Mouse (Mus musculus): Measurements from ENCODE around the gene Nt5dc2. TPM values are rescaled to one million over a fixed set of nuclear protein-coding genes. Genes with fewer than 3 reads are reported as not detected.

Nt5dc2 gene
- polyA plus RNA-seq, 1 experiment from 2014 or later = 455 TPM

DNA sequence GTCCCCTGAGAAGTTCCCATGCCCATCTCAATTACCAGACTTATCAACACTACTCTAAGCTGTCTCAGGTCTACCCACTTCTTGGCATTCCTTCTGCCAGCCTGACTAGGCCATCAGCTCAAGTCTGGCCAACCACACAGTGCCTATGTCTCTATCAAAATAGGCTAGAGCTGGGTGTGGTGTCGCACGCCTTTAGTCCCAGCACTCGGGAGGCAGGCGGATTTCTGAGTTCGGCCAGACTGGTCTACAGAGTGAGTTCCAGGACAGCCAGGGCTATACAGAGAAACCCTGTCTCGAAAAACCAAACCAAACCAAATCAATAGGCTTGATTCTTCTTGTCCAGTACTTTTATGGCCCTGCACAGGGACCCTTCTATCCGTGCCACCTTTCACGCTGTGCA is 4.0 kb upstream of the Nt5dc2 start:
- no peak for ATAC-seq (ENCODE audit: insufficient number of reproducible peaks, insufficient read depth, low FRiP score, low TSS enrichment)
- 94% methylated on average over 8 of the region's 8 CpGs for WGBS

DNA sequence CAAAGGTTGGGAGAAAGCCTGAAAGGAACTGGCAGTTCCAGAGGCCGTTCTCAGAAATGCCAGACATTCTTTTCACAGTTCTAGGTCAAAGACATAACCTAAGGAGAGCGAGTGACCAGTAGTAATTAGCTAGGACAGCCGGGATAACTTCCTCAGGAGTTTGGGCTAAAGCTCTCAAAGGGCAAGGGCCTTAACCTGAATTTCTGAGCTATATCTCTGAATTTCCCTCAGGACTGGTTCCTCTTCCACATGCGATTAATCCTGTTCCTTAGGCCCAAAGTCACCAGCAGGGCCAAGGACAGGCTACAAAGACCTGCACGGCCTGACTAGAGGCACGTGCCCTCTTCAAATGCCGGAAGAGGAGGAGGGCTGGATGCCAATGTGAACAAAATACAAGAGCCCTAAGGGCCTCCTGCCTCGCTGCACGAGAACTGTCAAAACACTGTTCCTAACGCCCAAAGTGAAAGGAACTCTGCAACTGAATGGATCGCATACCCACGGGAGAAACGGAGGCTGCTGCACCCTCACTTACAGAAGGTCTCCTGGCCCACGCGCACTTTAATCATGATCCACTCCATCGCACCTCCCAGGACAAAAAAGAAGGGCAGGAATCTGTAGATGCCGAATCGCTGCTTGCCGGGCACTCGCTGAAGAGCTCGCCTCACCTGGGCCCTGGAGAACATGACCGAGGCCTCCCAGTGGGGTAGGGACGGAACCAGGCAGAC is 2.6 kb upstream of the Nt5dc2 start:
- Histone ChIP-seq H3K4me2 (replicated peaks) (peak overlapping the region; percentile 91), H3K4me3 (peak overlapping the region; percentile 70), H3K27ac (peak overlapping the region; percentile 73), H3K9me3 (no peaks in the 10 kb centered on the region), H3K27me3 (no peaks in the 10 kb centered on the region), H3K4me1 (peaks cover 52% of the 10 kb centered on the region), H3K36me3 (peaks cover 6% of the 10 kb centered on the region; the same call in 1 of the 2 replicates), H3K9ac (peak overlapping the region; percentile 68)
- 2% methylated on average over 23 of the region's 23 CpGs for WGBS
- ATAC-seq (ENCODE audit: insufficient number of reproducible peaks, insufficient read depth, low FRiP score, low TSS enrichment) = no peak

More for the DNA sequence above, 4.0 kb upstream of the Nt5dc2 start:
- Histone ChIP-seq H3K27ac (no peak overlapping the region), H3K27me3 (no peaks in the 10 kb centered on the region), H3K36me3 (peaks cover 11% of the 10 kb centered on the region; the same call in 1 of the 2 replicates), H3K9ac (no peak overlapping the region), H3K4me3 (no peak overlapping the region), H3K4me1 (peaks cover 37% of the 10 kb centered on the region), H3K4me2 (replicated peaks) (peak overlapping the region; percentile 30), H3K9me3 (no peaks in the 10 kb centered on the region)

DNA sequence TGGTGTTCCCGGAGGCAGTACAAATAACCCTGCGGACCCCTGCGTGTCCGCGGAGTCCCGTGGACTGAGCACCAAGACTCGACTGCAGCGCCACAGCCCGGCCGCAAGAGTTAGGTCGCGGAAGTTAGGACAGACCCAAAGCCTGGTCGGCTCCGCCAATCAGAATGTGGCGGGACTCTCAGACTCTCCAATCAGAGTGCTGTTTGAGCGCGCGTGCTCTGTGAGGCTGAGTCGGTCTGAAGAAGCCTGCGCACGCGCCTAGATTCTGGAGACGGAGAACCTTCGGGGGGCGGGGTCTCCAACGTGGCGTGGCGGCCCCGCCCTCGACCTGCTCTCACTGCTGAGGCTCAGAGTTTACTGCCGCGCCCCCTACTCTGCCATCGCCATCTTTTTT is 2.0 kb upstream of the Nt5dc2 start, which contains the start of gene Smim4:
Gene Smim4, minus strand, starts transcription at position 131 of the 394 bp plus-strand sequence.
- peak; percentile 93 for ATAC-seq (ENCODE audit: insufficient number of reproducible peaks, insufficient read depth, low FRiP score, low TSS enrichment)
- peak within 1 kb of the TSS; percentile 68 for H3K9ac ChIP-seq
- H3K4me1 ChIP-seq = peaks cover 57% of the 10 kb centered on the region
- H3K27me3 ChIP-seq = no peaks in the 10 kb centered on the region
- WGBS = under 1% methylated on average over 33 of the region's 33 CpGs
- H3K4me2 ChIP-seq (replicated peaks) = peak within 1 kb of the TSS; percentile 91
- H3K9me3 ChIP-seq = no peaks in the 10 kb centered on the region
- peak within 1 kb of the TSS; percentile 84 for H3K27ac ChIP-seq
- peak within 1 kb of the TSS; percentile 70 for H3K4me3 ChIP-seq
- H3K36me3 ChIP-seq = peaks cover 5% of the 10 kb centered on the region; the same call in 1 of the 2 replicates

DNA sequence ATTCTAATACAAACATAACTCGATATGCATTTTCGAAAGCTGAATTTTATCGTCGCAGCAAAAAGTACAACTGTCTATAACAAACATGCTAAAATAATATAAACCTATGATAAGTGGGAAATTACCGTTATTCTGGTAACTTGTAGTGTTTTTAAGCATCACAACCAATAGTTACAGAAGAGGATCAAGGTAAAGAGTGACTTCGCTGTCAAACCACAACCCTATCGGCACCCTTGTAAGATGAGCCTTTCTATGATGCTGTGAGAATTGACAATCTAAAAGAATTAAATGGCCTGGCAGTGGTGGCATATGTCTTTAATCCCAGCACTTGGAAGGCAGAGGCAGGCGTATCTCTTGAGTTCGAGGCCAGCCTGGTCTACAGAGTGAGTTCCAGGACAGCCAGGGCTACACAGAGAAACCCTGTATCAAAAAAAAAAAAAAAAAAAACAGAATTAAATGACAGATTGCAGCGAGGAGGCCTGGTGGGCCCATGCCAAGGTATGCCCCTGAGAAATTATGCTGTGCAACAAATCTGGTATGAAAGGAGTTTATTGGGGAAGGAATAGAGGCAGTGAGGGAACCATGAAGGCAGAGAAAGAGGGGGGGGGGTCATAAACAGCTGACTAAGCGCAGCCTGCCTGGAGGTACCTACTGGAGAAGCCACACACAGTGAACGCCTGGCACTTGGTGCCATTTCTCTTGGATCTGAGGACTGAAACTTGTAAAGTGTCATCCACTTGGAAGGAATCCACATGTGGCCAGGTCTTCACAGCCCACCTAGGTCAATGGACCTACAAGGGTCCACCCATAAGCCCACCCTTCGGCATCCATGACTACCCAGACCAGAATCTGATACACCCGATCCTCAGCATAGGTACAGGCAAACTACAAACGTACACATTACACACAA is 1.3 kb upstream of the Nt5dc2 start:
- 66% methylated on average over 15 of the region's 15 CpGs for WGBS
- Histone ChIP-seq H3K27ac (peak overlapping the region; percentile 84), H3K9me3 (no peaks in the 10 kb centered on the region), H3K4me3 (peak overlapping the region; percentile 70), H3K27me3 (no peaks in the 10 kb centered on the region), H3K9ac (no peak overlapping the region), H3K4me1 (peaks cover 62% of the 10 kb centered on the region), H3K36me3 (peaks cover 8% of the 10 kb centered on the region; the same call in 1 of the 2 replicates), H3K4me2 (replicated peaks) (peak overlapping the region; percentile 91)
- no peak for ATAC-seq (ENCODE audit: insufficient number of reproducible peaks, insufficient read depth, low FRiP score, low TSS enrichment)

DNA sequence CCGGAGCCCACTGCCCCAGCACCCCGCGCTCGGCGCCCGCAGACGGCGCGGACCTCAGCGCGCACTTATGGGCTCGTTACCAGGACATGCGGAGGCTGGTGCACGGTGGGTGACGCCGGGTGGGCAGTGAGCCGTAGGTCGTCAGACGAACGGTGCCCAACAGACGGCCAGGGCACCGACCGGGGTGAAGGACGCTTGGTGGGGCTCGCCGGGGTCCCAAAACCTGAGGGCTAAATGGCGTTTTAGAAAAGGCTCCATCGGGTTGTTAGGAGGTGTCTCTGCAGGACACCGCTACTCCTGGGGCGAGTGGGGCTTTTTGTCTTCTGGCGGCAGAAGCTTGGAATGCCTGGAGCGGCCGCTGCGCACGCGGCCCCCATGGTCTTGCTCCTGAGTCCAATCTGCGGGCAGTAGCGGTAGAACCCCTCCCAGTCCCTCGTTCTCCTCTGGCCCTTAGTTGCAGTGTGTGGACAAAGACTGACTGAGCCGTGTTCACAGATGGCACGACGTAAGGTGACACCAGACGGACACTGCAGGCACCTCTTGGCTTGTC is 494 bp downstream of the Nt5dc2 start:
- H3K36me3 ChIP-seq = peaks cover 26% of the 10 kb centered on the region
- H3K27ac ChIP-seq = peak overlapping the region; percentile 84
- H3K4me3 ChIP-seq = peak overlapping the region; percentile 99
- H3K9me3 ChIP-seq = no peaks in the 10 kb centered on the region
- H3K4me2 ChIP-seq (replicated peaks) = peak overlapping the region; percentile 84
- H3K27me3 ChIP-seq = no peaks in the 10 kb centered on the region
- peaks cover 47% of the 10 kb centered on the region for H3K4me1 ChIP-seq
- ATAC-seq (ENCODE audit: insufficient number of reproducible peaks, insufficient read depth, low FRiP score, low TSS enrichment) = peak; percentile 11
- WGBS = under 1% methylated on average over 36 of the region's 43 CpGs
- peak overlapping the region; percentile 94 for H3K9ac ChIP-seq

DNA sequence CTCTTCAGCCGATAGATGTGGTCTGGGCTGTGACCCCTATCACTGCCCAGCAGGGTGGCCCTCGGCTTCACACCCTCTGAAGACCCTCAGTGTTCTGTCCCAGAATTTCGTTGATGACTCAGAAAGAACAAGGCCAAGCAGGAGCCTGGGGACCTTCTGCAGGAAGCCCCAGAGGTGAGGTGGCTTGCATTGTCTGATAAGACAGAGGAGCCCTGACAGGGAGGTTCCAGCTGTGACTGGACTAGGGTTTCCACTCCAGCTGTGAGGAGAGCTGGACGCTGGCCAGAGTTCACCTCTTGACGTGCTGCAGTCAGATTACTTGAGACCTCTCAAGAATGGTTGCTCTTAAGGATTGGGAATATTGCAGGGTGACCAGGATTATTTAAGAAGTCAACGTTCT is 1.2 kb downstream of the Nt5dc2 start:
- peak overlapping the region; percentile 99 for H3K4me3 ChIP-seq
- no peaks in the 10 kb centered on the region for H3K27me3 ChIP-seq
- H3K9me3 ChIP-seq = no peaks in the 10 kb centered on the region
- H3K4me2 ChIP-seq (replicated peaks) = peak overlapping the region; percentile 84
- 0 out of 2 replicates have a peak overlapping the region, but pooled peaks have one; percentile 84 for H3K27ac ChIP-seq
- 8% methylated on average over 6 of the region's 6 CpGs for WGBS
- no peak for ATAC-seq (ENCODE audit: insufficient number of reproducible peaks, insufficient read depth, low FRiP score, low TSS enrichment)
- peaks cover 33% of the 10 kb centered on the region for H3K36me3 ChIP-seq
- H3K9ac ChIP-seq = peak overlapping the region; percentile 94
- H3K4me1 ChIP-seq = peaks cover 44% of the 10 kb centered on the region

DNA sequence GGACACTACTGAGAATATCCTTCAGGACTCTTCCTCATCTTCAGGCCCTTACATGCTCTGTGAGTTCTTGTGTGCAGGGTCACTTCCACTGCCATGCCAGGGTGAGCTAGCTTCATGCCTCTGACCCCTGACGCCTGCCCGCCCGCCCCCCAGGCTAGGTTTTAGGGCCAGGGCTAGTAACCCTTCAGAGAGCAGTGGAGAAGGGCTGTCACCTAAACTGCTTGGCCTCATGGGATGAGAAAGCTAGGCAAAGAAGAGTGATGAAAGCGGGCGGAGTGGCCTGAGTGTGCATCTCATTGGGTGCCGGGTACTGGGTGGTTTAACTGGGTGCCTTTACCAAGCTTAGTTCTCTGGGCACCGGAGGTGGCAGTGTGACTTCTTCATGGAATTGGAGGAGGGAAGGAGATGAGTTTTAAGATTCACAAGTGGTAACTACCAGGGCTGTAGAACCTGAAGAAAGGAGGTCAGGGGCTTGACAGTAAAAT is 1.7 kb downstream of the Nt5dc2 start:
- peak overlapping the region; percentile 99 for H3K4me3 ChIP-seq
- ATAC-seq (ENCODE audit: insufficient number of reproducible peaks, insufficient read depth, low FRiP score, low TSS enrichment) = no peak
- no peaks in the 10 kb centered on the region for H3K27me3 ChIP-seq
- H3K4me1 ChIP-seq = peaks cover 39% of the 10 kb centered on the region
- peak overlapping the region; percentile 84 for H3K4me2 ChIP-seq (replicated peaks)
- peak overlapping the region; percentile 94 for H3K9ac ChIP-seq
- no peak overlapping the region for H3K27ac ChIP-seq
- 84% methylated on average over 7 of the region's 7 CpGs for WGBS
- peaks cover 37% of the 10 kb centered on the region for H3K36me3 ChIP-seq
- no peaks in the 10 kb centered on the region for H3K9me3 ChIP-seq

DNA sequence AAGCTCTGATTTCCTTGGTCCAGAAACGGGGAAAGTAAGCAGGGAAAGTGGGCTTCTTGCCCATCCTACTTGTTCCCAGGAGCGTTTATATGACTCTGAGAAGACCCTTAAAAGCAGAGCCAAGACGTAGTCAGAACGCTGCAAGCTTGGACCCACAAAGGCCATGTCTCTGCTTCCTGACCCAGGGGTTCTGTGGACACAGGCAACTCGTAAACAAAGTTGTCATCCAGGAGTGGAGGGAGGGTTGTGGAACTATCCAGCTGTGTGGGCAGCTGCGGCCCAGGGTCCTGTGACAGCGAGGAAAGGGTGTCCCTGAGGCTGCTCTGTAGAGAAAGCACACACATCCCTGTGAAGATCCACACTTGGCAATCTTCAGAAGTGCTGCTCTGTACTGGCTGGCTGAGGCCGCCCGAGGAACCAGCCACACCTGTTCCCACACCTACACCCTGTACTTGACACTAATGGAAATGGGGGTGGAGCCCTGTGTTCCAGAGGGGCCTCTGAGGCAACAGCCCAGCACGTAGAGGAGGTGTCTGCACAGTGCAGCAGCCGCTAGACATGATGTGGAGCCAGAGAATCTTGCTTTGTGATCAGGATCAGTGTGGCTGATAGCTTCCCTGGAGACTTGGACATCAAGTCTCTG is 2.3 kb downstream of the Nt5dc2 start:
- Histone ChIP-seq H3K4me1 (peaks cover 36% of the 10 kb centered on the region), H3K27me3 (no peaks in the 10 kb centered on the region), H3K36me3 (peaks cover 43% of the 10 kb centered on the region), H3K4me3 (no peak overlapping the region), H3K9ac (0 out of 2 replicates have a peak overlapping the region, but pooled peaks have one; percentile 8), H3K9me3 (no peaks in the 10 kb centered on the region), H3K4me2 (replicated peaks) (peak overlapping the region; percentile 84), H3K27ac (peak overlapping the region; percentile 60; the same call in 1 of the 2 replicates)
- 76% methylated on average over 11 of the region's 11 CpGs for WGBS
- no peak for ATAC-seq (ENCODE audit: insufficient number of reproducible peaks, insufficient read depth, low FRiP score, low TSS enrichment)

DNA sequence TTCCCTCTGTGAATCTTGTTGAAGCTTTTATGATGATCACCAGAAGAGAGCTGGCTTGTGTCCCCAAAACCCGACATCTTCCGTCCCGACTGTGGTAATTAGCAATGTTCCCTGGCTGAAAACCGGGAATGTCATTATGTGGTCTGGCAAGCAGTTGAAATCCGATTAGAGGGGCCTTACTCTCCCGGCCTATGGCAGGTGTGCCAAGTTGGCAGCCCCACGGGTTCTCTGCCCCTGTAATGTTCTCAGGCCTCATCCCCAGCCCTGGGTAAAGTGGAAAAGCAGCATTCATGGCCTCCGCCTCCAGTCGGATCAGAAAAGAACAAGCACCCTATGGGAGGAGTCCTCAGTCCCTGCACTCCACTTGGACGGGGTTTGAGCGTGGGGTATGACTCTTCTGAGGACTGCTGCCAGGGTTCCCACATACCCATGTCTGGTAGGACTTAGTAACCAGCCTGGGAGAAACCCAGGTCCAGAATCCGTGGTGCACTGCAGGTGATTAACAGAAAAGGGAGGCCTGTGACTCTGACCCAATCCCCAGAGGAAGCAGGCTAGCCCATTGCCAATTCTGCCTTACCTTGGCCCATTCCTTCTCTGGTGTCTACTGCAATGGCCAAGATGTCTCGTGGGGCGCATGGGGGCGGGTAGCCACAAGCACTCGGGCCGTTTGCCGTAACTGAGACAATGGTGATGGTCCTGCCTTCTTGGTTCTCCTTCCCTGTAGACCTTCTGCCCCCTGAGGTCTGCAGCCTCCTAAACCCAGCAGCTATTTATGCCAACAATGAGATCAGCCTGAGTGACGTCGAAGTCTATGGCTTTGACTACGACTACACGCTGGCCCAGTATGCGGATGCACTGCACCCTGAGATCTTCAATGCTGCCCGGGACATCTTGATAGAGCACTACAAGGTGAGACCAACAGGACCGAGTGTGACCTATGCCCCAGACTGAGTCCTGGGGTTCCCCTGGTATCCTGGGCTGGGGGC is 3.5 kb downstream of the Nt5dc2 start:
- 89% methylated on average over 25 of the region's 25 CpGs for WGBS
- Histone ChIP-seq H3K9ac (no peak overlapping the region), H3K9me3 (no peaks in the 10 kb centered on the region), H3K4me2 (replicated peaks) (no peak overlapping the region), H3K4me3 (no peak overlapping the region), H3K4me1 (peaks cover 34% of the 10 kb centered on the region), H3K27ac (no peak overlapping the region), H3K36me3 (peaks cover 55% of the 10 kb centered on the region), H3K27me3 (no peaks in the 10 kb centered on the region)
- no peak for ATAC-seq (ENCODE audit: insufficient number of reproducible peaks, insufficient read depth, low FRiP score, low TSS enrichment)

Data from embryonic facial prominence, embryonic 12.5 days (tissue).